Mouse (Mus musculus): ENCODE data around the gene Shf. TPM values are rescaled to one million over a fixed set of nuclear protein-coding genes. Genes with fewer than 3 reads are reported as not detected.

Shf gene
- polyA plus RNA-seq, 1 experiment from 2014 or later: 10.2 TPM

DNA sequence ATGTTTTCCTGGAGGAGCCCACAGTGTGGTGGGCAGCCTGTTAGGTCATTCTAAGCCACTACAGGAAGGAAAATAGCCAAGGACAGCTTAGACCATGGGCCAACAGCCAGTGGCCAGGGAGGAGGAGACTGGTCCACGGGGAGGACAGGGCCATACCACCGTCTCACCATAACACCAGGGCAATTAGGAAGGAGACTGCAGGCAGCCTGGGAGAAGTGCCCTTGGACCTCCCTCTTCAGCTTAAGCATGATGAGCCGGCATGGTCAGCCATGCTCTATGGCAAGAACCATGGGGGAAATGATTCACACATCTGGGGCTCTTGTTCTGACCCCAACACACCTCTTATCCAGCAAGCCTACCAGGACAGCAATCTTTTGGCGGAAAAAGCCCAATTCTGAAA is 1.8 kb downstream of the Shf start:
- peak overlapping the region; percentile 97 for H3K9ac ChIP-seq (replicated peaks)
- H3K36me3 ChIP-seq: peaks cover 12% of the 10 kb centered on the region
- H3K9me3 ChIP-seq: no peaks in the 10 kb centered on the region
- peak overlapping the region; percentile 90 for H3K4me3 ChIP-seq (replicated peaks)
- no peak for ATAC-seq
- 31% methylated on average over 4 of the region's 4 CpGs for WGBS
- peaks cover 12% of the 10 kb centered on the region; the same call in 1 of the 2 replicates for H3K27me3 ChIP-seq
- peaks cover 45% of the 10 kb centered on the region for H3K4me1 ChIP-seq (replicated peaks)
- peak overlapping the region; percentile 69 for H3K27ac ChIP-seq
- peak overlapping the region; percentile 81 for H3K4me2 ChIP-seq (replicated peaks)

DNA sequence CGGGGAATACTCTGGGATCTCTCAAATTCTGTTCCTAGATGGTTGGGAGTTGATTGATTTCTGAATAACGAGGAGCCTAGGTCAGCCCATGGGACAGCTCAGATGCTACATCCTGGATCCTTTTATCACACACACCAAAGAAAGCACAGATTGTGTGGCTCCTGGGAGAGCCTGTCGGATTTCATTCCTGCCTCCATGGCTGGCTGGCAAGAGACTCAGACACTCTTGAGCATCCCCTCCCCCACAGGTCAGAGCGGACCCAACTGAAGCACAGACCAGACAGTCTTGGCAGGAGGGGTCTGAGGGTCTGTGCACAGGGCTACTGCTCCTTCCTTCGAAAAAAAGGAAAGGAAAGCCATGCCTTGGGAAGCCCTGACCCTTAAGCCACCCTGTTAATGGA is 2.3 kb downstream of the Shf start:
- Histone ChIP-seq H3K27me3 (peaks cover 12% of the 10 kb centered on the region; the same call in 1 of the 2 replicates), H3K9me3 (no peaks in the 10 kb centered on the region), H3K36me3 (peaks cover 12% of the 10 kb centered on the region), H3K9ac (replicated peaks) (peak overlapping the region; percentile 97), H3K4me3 (replicated peaks) (peak overlapping the region; percentile 90), H3K4me1 (replicated peaks) (peaks cover 50% of the 10 kb centered on the region), H3K4me2 (replicated peaks) (peak overlapping the region; percentile 81), H3K27ac (peak overlapping the region; percentile 69)
- no peak for ATAC-seq
- WGBS: 27% methylated on average over 5 of the region's 5 CpGs

DNA sequence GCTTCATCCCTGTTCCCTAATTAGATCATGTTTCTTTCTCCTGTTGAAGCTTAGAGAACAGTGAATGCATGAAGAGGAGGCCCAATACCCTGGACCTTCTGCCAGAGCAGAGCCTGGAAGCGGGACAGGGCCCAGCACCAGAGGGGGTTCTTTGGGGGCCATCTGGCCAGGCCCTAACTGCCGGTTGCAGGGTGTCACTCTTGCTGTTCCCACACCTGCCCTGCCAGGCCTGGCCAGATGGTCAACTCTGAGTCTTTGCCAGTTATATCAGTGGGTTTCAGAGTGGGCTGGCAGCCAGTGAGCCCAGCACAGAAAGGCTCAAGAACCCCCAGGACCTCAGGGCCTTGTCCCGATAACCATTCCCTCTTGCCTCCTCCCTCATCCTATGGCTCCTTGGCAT is 2.9 kb downstream of the Shf start:
- peak overlapping the region; percentile 69; the same call in 1 of the 2 replicates for H3K27ac ChIP-seq
- peaks cover 11% of the 10 kb centered on the region; the same call in 1 of the 2 replicates for H3K27me3 ChIP-seq
- peak overlapping the region; percentile 97 for H3K9ac ChIP-seq (replicated peaks)
- 72% methylated on average over 3 of the region's 3 CpGs for WGBS
- H3K36me3 ChIP-seq: peaks cover 12% of the 10 kb centered on the region
- no peak for ATAC-seq
- peak overlapping the region; percentile 81 for H3K4me2 ChIP-seq (replicated peaks)
- peak overlapping the region; percentile 90 for H3K4me3 ChIP-seq (replicated peaks)
- H3K4me1 ChIP-seq (replicated peaks): peaks cover 50% of the 10 kb centered on the region
- no peaks in the 10 kb centered on the region for H3K9me3 ChIP-seq

DNA sequence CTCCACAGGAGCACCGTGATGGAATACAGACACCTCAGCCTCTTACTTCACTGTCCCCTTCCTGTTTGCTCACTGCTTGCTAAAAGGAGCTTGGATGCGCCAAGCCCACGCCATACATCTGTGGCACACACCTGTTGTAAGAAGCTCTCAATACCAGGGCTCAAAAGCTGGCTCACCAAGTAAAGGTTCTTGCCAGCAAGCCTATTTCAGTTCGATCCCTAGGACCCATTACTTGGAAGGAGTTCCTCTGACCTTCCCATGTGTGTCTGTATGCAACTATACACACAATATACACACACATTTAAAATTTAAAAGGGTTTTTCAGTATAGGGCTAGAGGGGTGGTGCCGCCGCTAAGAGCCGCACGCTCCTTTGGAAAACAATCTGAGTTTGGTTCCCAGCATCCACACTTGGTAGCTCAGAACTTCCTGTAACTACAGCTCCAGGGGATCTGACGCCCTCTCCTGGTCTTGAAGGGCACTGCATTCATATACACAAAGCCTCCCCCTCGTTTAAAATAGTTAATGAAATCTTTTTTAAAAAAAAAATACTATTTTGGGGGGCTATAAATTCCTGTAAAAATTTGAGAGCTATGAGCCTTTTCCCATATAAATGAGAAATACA is 3.6 kb downstream of the Shf start:
- Histone ChIP-seq H3K9ac (replicated peaks) (no peak overlapping the region), H3K4me3 (replicated peaks) (no peak overlapping the region), H3K4me2 (replicated peaks) (peak overlapping the region; percentile 81; the same call in 1 of the 2 replicates), H3K27ac (no peak overlapping the region), H3K9me3 (no peaks in the 10 kb centered on the region), H3K36me3 (peaks cover 12% of the 10 kb centered on the region), H3K27me3 (peaks cover 4% of the 10 kb centered on the region; the same call in 1 of the 2 replicates), H3K4me1 (replicated peaks) (peaks cover 50% of the 10 kb centered on the region)
- ATAC-seq: no peak
- 88% methylated on average over 10 of the region's 10 CpGs for WGBS

DNA sequence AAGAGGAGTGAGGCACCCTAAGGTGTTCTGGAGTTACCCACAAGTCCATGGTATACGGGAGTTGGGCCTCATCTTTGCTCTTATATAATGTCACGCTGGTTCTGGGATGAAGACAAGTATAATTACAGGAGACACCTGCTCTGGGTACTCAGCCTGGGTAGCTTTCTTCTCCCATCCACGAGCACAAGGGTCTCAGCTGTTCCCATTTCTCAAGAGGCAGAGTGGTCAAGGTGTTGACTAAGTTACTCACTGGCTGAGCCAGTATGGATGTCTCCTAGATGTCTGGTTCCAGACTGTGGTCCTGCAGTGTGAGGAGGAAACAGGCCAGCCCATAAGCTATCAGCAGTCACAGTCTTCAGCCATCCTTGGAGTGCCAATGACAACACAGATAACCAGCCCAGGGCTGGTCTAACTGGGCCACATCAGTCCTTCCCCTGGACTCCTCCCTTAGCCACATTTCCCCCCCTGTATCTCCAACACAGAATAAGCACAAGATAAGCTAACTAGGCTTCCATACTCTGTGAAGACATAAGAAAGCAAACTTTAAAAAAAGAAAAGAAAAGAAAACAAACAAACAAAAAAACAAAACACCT is 4.5 kb downstream of the Shf start:
- no peak overlapping the region for H3K9ac ChIP-seq (replicated peaks)
- no peaks in the 10 kb centered on the region for H3K27me3 ChIP-seq
- H3K9me3 ChIP-seq: no peaks in the 10 kb centered on the region
- H3K4me1 ChIP-seq (replicated peaks): peaks cover 47% of the 10 kb centered on the region
- ATAC-seq: no peak
- peaks cover 16% of the 10 kb centered on the region for H3K36me3 ChIP-seq
- no peak overlapping the region for H3K4me2 ChIP-seq (replicated peaks)
- no peak overlapping the region for H3K4me3 ChIP-seq (replicated peaks)
- WGBS: 90% methylated on average over 3 of the region's 3 CpGs
- no peak overlapping the region for H3K27ac ChIP-seq

DNA sequence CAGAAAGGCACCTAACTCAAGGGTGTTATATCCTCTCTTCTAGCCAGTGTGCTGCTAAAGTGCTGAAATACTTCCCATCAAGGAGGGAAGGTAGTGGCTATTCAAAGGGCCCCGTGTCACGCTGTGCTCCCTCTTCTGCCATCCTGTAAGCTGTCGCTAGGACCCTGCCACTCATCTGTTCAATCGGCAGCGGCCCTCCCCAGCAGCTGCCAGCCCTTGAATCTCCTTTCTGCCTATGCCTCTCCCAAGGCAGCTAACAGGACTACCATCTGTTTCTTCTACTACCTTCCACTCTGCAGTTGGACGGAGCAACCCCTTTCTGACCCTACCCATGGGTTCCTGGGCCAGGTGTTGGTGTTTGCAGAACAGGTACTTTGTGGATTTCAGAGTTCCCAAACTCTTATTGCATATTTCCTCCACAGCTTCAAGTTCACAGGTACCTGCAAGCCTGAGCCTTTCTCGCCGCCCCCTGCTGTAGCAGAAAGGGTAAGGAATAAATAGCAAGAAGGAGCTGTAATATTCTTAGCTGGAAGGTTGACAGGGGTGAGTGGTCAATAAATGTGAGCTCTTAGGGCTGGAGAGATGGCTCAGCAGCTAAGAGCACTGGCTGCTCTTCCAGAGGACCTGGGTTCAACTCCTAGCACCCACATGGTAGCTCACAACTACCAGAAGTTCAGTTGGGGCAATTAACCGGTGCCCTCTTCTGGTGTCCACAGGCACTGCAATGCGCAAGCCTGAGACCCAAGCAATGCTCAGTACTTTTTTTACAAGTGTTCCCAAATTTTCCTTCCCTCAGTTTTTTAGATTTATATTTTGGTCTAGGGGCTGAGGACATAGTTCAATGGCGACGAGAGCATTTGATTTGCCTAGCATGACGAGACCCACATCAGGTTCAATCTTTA is 6.1 kb downstream of the Shf start:
- H3K4me1 ChIP-seq (replicated peaks): peaks cover 42% of the 10 kb centered on the region
- ATAC-seq: no peak
- peaks cover 28% of the 10 kb centered on the region for H3K36me3 ChIP-seq
- no peak overlapping the region for H3K4me2 ChIP-seq (replicated peaks)
- no peaks in the 10 kb centered on the region for H3K9me3 ChIP-seq
- no peaks in the 10 kb centered on the region for H3K27me3 ChIP-seq
- no peak overlapping the region for H3K9ac ChIP-seq (replicated peaks)
- 80% methylated on average over 13 of the region's 13 CpGs for WGBS
- H3K4me3 ChIP-seq (replicated peaks): no peak overlapping the region
- no peak overlapping the region for H3K27ac ChIP-seq

DNA sequence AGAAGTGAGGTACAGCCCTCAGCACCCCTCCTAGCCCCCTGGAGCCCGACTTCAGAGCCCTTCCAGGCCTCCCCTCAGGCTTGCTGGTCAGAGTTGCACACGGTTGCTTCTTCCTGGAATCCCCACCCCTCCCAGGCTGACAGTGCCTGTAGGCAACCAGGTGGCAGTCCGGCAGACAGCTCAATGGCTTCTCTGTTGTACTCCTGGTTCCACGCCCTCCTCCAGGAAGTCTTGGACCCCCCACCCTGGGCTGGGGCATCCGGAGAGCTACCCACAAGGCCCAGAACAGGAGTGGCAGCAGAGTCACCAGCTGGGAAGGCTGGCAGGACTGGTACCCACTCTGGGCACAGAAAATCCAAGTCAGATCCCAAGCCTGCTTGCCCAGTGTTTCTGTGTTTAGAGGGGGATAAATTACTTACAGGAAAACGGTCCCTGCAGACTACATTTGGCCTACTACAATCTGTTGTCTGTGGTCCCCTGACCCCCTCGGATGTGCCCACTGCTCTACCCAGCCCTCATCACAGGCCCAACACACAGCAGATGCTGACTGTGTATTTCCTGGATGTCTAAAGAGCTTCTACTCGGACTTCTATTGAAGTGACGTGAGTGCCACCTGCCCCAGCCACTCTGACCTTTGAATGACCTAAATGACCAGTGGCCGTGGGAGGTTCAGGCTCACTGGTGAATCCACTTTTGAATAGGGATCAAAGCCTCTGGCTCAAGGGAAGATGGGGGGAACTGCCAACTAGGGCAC is 6.9 kb downstream of the Shf start:
- H3K4me3 ChIP-seq (replicated peaks): no peak overlapping the region
- WGBS: 60% methylated on average over 10 of the region's 10 CpGs
- no peak overlapping the region for H3K27ac ChIP-seq
- H3K9me3 ChIP-seq: no peaks in the 10 kb centered on the region
- H3K27me3 ChIP-seq: no peaks in the 10 kb centered on the region
- no peak for ATAC-seq
- H3K4me1 ChIP-seq (replicated peaks): peaks cover 34% of the 10 kb centered on the region
- H3K9ac ChIP-seq (replicated peaks): no peak overlapping the region
- no peak overlapping the region for H3K4me2 ChIP-seq (replicated peaks)
- peaks cover 36% of the 10 kb centered on the region for H3K36me3 ChIP-seq

DNA sequence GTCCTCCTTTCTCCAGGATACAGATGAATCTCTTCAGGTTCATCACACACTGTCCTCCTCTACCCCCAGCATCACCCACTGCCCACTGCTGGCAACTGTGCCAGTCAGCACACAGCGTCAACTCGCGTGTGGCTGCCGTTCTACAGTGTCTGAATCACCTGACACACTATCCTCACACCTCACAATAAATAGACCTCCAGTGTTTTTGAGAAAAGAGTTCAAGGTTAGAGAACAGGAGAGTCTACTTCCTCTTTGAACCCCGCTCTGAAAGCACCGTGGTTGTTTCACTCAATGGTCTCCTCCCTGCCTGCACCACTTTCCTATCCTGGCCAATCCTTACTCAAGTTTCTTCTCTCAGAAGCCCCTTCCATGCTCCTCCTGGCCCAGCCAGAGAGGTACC is 7.8 kb downstream of the Shf start:
- no peak overlapping the region for H3K4me3 ChIP-seq (replicated peaks)
- H3K36me3 ChIP-seq: peaks cover 45% of the 10 kb centered on the region
- H3K9me3 ChIP-seq: no peaks in the 10 kb centered on the region
- no peak overlapping the region for H3K27ac ChIP-seq
- H3K4me1 ChIP-seq (replicated peaks): peaks cover 26% of the 10 kb centered on the region
- no peaks in the 10 kb centered on the region for H3K27me3 ChIP-seq
- no peak overlapping the region for H3K9ac ChIP-seq (replicated peaks)
- no peak overlapping the region for H3K4me2 ChIP-seq (replicated peaks)
- 92% methylated on average over 6 of the region's 6 CpGs for WGBS
- ATAC-seq: no peak

DNA sequence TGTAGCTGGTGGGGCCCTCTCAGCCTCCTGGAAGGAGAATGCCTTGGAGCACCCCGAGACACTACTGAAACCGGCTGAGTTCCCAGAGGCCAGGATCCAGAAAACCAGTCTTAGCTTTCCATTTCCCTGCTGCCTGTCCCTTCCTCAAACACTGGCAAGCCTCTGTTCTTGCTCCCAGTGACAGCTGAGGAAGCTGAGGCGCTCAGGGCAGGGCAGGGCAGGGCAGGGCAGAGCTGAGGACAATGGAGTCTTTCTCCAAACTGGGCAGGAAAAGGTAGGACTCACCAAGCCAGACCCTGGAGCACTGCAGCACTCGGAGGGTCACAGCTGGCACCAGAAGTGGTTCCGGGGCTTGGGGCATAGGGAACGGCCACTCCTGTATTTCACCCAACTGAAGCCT is 8.7 kb downstream of the Shf start:
- peaks cover 18% of the 10 kb centered on the region for H3K4me1 ChIP-seq (replicated peaks)
- no peaks in the 10 kb centered on the region for H3K27me3 ChIP-seq
- peaks cover 52% of the 10 kb centered on the region for H3K36me3 ChIP-seq
- no peaks in the 10 kb centered on the region for H3K9me3 ChIP-seq
- H3K9ac ChIP-seq (replicated peaks): no peak overlapping the region
- H3K27ac ChIP-seq: no peak overlapping the region
- WGBS: 88% methylated on average over 6 of the region's 6 CpGs
- no peak overlapping the region for H3K4me3 ChIP-seq (replicated peaks)
- no peak for ATAC-seq
- no peak overlapping the region for H3K4me2 ChIP-seq (replicated peaks)

DNA sequence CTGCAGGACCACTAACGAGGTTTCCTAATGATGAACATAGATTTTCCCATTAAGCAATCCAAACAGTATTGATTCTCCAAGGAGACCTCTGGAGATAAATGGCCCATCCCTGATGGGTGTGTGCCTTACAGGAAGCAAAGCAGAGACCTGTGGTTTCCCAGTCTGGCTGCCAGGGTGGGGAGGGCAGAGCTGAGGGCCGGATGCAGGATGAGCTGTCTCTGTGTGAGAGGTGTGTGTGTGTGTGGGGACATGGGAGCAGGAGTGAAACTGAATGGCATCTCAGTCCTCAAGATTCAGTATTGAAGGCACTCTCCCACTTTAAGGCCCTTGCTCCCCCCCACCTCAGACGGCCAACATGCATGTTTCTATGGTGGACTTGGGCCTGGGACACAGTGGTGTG is 12.8 kb downstream of the Shf start:
- Histone ChIP-seq H3K36me3 (peaks cover 56% of the 10 kb centered on the region), H3K27me3 (no peaks in the 10 kb centered on the region), H3K4me1 (replicated peaks) (peaks cover 37% of the 10 kb centered on the region), H3K4me3 (replicated peaks) (no peak overlapping the region), H3K9me3 (no peaks in the 10 kb centered on the region), H3K9ac (replicated peaks) (no peak overlapping the region), H3K27ac (no peak overlapping the region; the same call in 1 of the 2 replicates), H3K4me2 (replicated peaks) (no peak overlapping the region)
- 84% methylated on average over 3 of the region's 3 CpGs for WGBS
- no peak for ATAC-seq

DNA sequence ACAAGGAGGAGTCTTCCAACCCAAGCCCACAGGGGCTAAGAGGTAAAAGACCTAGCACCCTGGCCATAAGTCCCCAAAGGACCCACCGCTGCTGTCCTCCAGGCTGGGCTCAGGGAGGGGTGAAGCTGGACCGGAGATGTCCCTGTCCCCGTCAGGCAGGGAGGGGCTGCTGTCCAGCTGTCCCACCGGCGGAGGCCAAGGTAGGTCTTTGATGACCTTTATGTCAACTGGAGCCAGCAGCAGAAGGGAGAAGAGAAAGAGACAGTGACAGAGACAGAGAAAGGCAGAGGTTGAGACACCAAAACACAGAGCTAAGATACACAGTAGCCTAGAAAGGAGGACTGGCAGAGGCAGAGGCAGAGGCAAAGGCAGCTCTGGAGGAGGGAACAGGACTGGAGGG is 13.6 kb downstream of the Shf start:
- H3K27ac ChIP-seq: no peak overlapping the region; the same call in 1 of the 2 replicates
- no peaks in the 10 kb centered on the region for H3K27me3 ChIP-seq
- H3K36me3 ChIP-seq: peaks cover 56% of the 10 kb centered on the region
- no peaks in the 10 kb centered on the region for H3K9me3 ChIP-seq
- peaks cover 45% of the 10 kb centered on the region for H3K4me1 ChIP-seq (replicated peaks)
- H3K9ac ChIP-seq (replicated peaks): no peak overlapping the region
- WGBS: 97% methylated on average over 5 of the region's 5 CpGs
- no peak for ATAC-seq
- no peak overlapping the region for H3K4me2 ChIP-seq (replicated peaks)
- H3K4me3 ChIP-seq (replicated peaks): no peak overlapping the region

All from midbrain, embryonic 13.5 days (tissue).